Mouse (Mus musculus): ENCODE data around the gene Ddah1. TPM values are rescaled to one million over a fixed set of nuclear protein-coding genes. Genes with fewer than 3 reads are reported as not detected.
A peak's percentile ranks its signal among the peaks of the same experiment; 100 is the strongest.
"Not testable (repeated sequence)": the region's sequence is repeated elsewhere in the genome, so short reads cannot be mapped to it uniquely, and the experiment has no call there.

The Ddah1 gene
- polyA plus RNA-seq, 1 experiment from 2014 or later, result 145 TPM

- H3K9ac ChIP-seq (replicated peaks; ENCODE audit: low read depth, low read length); H3K36me3 ChIP-seq (ENCODE audit: control insufficient read depth, insufficient read depth); H3K4me1 ChIP-seq (replicated peaks; ENCODE audit: control insufficient read depth, insufficient read depth, low read length); H3K27me3 ChIP-seq (replicated peaks; ENCODE audit: control insufficient read depth, insufficient read depth, low read length); H3K4me2 ChIP-seq (ENCODE audit: low read length); H3K4me3 ChIP-seq (replicated peaks; ENCODE audit: low read length); H3K9me3 ChIP-seq (ENCODE audit: control insufficient read depth, low read length); ATAC-seq; H3K27ac ChIP-seq (ENCODE audit: low read length): not testable (repeated sequence)
- 71% methylated on average over 7 of the region's 7 CpGs for WGBS
Measured at GRCm38 (mm10) chr3:145913942-145914341, 155.5 kb downstream of the Ddah1 start.

- Histone ChIP-seq H3K4me2 (ENCODE audit: low read length) (no peak overlapping the region), H3K27me3 (replicated peaks; ENCODE audit: control insufficient read depth, insufficient read depth, low read length) (no peaks in the 10 kb centered on the region), H3K9ac (replicated peaks; ENCODE audit: low read depth, low read length) (no peak overlapping the region), H3K36me3 (ENCODE audit: control insufficient read depth, insufficient read depth) (no peaks in the 10 kb centered on the region), H3K4me3 (replicated peaks; ENCODE audit: low read length) (no peak overlapping the region), H3K4me1 (replicated peaks; ENCODE audit: control insufficient read depth, insufficient read depth, low read length) (no peaks in the 10 kb centered on the region), H3K27ac (ENCODE audit: low read length) (no peak overlapping the region), H3K9me3 (ENCODE audit: control insufficient read depth, low read length) (peaks cover 2% of the 10 kb centered on the region; the same call in 1 of the 2 replicates)
- no peak for ATAC-seq
- 84% methylated on average over 5 of the region's 5 CpGs for WGBS
Measured at GRCm38 (mm10) chr3:145916374-145916773, 157.9 kb downstream of the Ddah1 start.

GRCm38 (mm10) chr3:145916826-145917225 is 158.4 kb downstream of the Ddah1 start:
- H3K9me3 ChIP-seq (ENCODE audit: control insufficient read depth, low read length), result peaks cover 2% of the 10 kb centered on the region; the same call in 1 of the 2 replicates
- no peak overlapping the region for H3K4me2 ChIP-seq (ENCODE audit: low read length)
- H3K4me3 ChIP-seq (replicated peaks; ENCODE audit: low read length), result no peak overlapping the region
- ATAC-seq, result no peak
- no peak overlapping the region for H3K27ac ChIP-seq (ENCODE audit: low read length)
- H3K4me1 ChIP-seq (replicated peaks; ENCODE audit: control insufficient read depth, insufficient read depth, low read length), result no peaks in the 10 kb centered on the region
- H3K9ac ChIP-seq (replicated peaks; ENCODE audit: low read depth, low read length), result no peak overlapping the region
- H3K36me3 ChIP-seq (ENCODE audit: control insufficient read depth, insufficient read depth), result no peaks in the 10 kb centered on the region
- no peaks in the 10 kb centered on the region for H3K27me3 ChIP-seq (replicated peaks; ENCODE audit: control insufficient read depth, insufficient read depth, low read length)
- whole genome bisulfite sequencing, result 87% methylated on average over 4 of the region's 4 CpGs

- peak within 1 kb of the TSS; percentile 54 for H3K9ac ChIP-seq (replicated peaks; ENCODE audit: low read depth, low read length)
- 31% methylated on average over 11 of the region's 11 CpGs for WGBS
- peak within 1 kb of the TSS; percentile 65 for H3K4me2 ChIP-seq (ENCODE audit: low read length)
- ATAC-seq, result no peak
- H3K9me3 ChIP-seq (ENCODE audit: control insufficient read depth, low read length), result peaks cover 2% of the 10 kb centered on the region; the same call in 1 of the 2 replicates
- peak within 1 kb of the TSS; percentile 90 for H3K4me3 ChIP-seq (replicated peaks; ENCODE audit: low read length)
- 0 out of 2 replicates have a peak, but pooled peaks cover 4% of the 10 kb centered on the region for H3K27me3 ChIP-seq (replicated peaks; ENCODE audit: control insufficient read depth, insufficient read depth, low read length)
- H3K27ac ChIP-seq (ENCODE audit: low read length), result peak within 1 kb of the TSS; percentile 56
- peaks cover 11% of the 10 kb centered on the region for H3K4me1 ChIP-seq (replicated peaks; ENCODE audit: control insufficient read depth, insufficient read depth, low read length)
- no peaks in the 10 kb centered on the region for H3K36me3 ChIP-seq (ENCODE audit: control insufficient read depth, insufficient read depth)
Measured at GRCm38 (mm10) chr3:145922019-145922854, 163.8 kb downstream of the Ddah1 start, which contains the start of gene Bcl10. TSS of gene Bcl10 (plus strand) at chr3:145922804.

GRCm38 (mm10) chr3:145922971-145923370 is 164.5 kb downstream of the Ddah1 start:
- Histone ChIP-seq H3K9ac (replicated peaks; ENCODE audit: low read depth, low read length) (no peak overlapping the region), H3K9me3 (ENCODE audit: control insufficient read depth, low read length) (peaks cover 2% of the 10 kb centered on the region; the same call in 1 of the 2 replicates), H3K4me1 (replicated peaks; ENCODE audit: control insufficient read depth, insufficient read depth, low read length) (peaks cover 11% of the 10 kb centered on the region), H3K27ac (ENCODE audit: low read length) (no peak overlapping the region), H3K36me3 (ENCODE audit: control insufficient read depth, insufficient read depth) (no peaks in the 10 kb centered on the region), H3K27me3 (replicated peaks; ENCODE audit: control insufficient read depth, insufficient read depth, low read length) (0 out of 2 replicates have a peak, but pooled peaks cover 4% of the 10 kb centered on the region), H3K4me2 (ENCODE audit: low read length) (no peak overlapping the region), H3K4me3 (replicated peaks; ENCODE audit: low read length) (no peak overlapping the region)
- ATAC-seq, result no peak
- 80% methylated on average over 3 of the region's 3 CpGs for WGBS

- H3K9me3 ChIP-seq (ENCODE audit: control insufficient read depth, low read length), result no peaks in the 10 kb centered on the region
- WGBS, result 0% methylated on average over 58 of the region's 58 CpGs
- H3K36me3 ChIP-seq (ENCODE audit: control insufficient read depth, insufficient read depth), result no peaks in the 10 kb centered on the region
- ATAC-seq, result peak; percentile 99
- peak overlapping the region; percentile 83 for H3K9ac ChIP-seq (replicated peaks; ENCODE audit: low read depth, low read length)
- 0 out of 2 replicates have a peak, but pooled peaks cover 4% of the 10 kb centered on the region for H3K27me3 ChIP-seq (replicated peaks; ENCODE audit: control insufficient read depth, insufficient read depth, low read length)
- peak overlapping the region; percentile 92 for H3K27ac ChIP-seq (ENCODE audit: low read length)
- peak overlapping the region; percentile 65 for H3K4me2 ChIP-seq (ENCODE audit: low read length)
- H3K4me3 ChIP-seq (replicated peaks; ENCODE audit: low read length), result peak overlapping the region; percentile 90
- peaks cover 11% of the 10 kb centered on the region for H3K4me1 ChIP-seq (replicated peaks; ENCODE audit: control insufficient read depth, insufficient read depth, low read length)
Measured at GRCm38 (mm10) chr3:145923874-145924577, 165.6 kb downstream of the Ddah1 start.

- Histone ChIP-seq H3K4me2 (ENCODE audit: low read length) (peak overlapping the region; percentile 61), H3K4me3 (replicated peaks; ENCODE audit: low read length) (peak overlapping the region; percentile 90), H3K27me3 (replicated peaks; ENCODE audit: control insufficient read depth, insufficient read depth, low read length) (0 out of 2 replicates have a peak, but pooled peaks cover 4% of the 10 kb centered on the region), H3K9me3 (ENCODE audit: control insufficient read depth, low read length) (no peaks in the 10 kb centered on the region), H3K9ac (replicated peaks; ENCODE audit: low read depth, low read length) (peak overlapping the region; percentile 83), H3K27ac (ENCODE audit: low read length) (peak overlapping the region; percentile 92), H3K4me1 (replicated peaks; ENCODE audit: control insufficient read depth, insufficient read depth, low read length) (peaks cover 11% of the 10 kb centered on the region), H3K36me3 (ENCODE audit: control insufficient read depth, insufficient read depth) (no peaks in the 10 kb centered on the region)
- peak; percentile 14; the same call in 1 of the 2 replicates for ATAC-seq
- WGBS, result 4% methylated on average over 39 of the region's 39 CpGs
Measured at GRCm38 (mm10) chr3:145924649-145925337, 166.3 kb downstream of the Ddah1 start.

GRCm38 (mm10) chr3:145925506-145925905 is 167.0 kb downstream of the Ddah1 start:
- no peaks in the 10 kb centered on the region for H3K9me3 ChIP-seq (ENCODE audit: control insufficient read depth, low read length)
- no peaks in the 10 kb centered on the region for H3K36me3 ChIP-seq (ENCODE audit: control insufficient read depth, insufficient read depth)
- 0 out of 2 replicates have a peak, but pooled peaks cover 4% of the 10 kb centered on the region for H3K27me3 ChIP-seq (replicated peaks; ENCODE audit: control insufficient read depth, insufficient read depth, low read length)
- H3K27ac ChIP-seq (ENCODE audit: low read length), result no peak overlapping the region
- H3K4me1 ChIP-seq (replicated peaks; ENCODE audit: control insufficient read depth, insufficient read depth, low read length), result peaks cover 11% of the 10 kb centered on the region
- 0 out of 2 replicates have a peak overlapping the region, but pooled peaks have one; percentile 15 for H3K9ac ChIP-seq (replicated peaks; ENCODE audit: low read depth, low read length)
- peak overlapping the region; percentile 61 for H3K4me2 ChIP-seq (ENCODE audit: low read length)
- 71% methylated on average over 5 of the region's 5 CpGs for WGBS
- peak overlapping the region; percentile 90 for H3K4me3 ChIP-seq (replicated peaks; ENCODE audit: low read length)
- ATAC-seq, result no peak

All from forebrain, embryonic 16.5 days (tissue).